Mouse (Mus musculus): ENCODE measurements around the gene Pxn.

The Pxn gene

GRCm38 (mm10) chr5:115586166-115586565 is 79.7 kb downstream of the Pxn start:
- DNase-seq: no peak

DNA sequence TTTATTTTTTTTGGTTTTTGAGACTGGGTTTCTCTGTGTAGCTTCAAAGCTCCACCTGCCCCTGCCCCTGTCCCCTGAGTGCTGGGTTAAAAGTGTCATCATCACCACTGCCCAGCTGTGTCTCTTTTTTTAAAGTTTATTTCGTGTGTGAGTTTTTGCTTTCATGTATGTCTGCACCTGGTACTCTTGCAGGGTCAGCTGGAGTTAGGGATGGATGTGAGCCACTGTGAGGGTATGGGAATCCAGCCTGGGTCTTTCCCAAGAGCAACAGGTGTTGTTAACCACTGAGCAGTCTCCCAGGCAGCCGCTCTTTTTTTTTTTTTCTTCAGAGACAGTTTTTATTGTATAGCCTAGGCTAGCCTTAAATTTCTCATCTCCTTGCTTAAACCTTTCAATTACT is 80.3 kb downstream of the Pxn start:
- no peak for DNase-seq

DNA sequence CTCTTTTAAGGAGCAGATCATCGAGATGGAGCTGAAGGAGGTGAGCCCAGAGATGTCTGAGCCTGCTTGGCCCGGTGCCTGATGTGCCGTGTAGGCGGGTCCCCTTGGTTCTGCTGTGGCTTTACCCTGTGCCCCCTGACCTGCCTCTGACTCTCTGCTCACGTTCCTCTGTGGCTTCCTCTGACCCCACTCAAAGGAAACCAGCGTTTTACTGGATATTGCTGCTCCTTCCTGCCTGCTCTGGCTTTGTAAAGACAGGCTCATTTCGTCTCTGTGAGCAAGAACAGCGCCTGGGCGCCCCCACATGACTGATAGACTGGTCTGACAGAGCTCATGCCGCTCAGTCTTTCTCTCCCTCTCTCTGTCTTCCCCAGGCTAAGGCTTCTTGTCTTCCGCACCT is 84.6 kb downstream of the Pxn start:
- DNase-seq: no peak

DNA sequence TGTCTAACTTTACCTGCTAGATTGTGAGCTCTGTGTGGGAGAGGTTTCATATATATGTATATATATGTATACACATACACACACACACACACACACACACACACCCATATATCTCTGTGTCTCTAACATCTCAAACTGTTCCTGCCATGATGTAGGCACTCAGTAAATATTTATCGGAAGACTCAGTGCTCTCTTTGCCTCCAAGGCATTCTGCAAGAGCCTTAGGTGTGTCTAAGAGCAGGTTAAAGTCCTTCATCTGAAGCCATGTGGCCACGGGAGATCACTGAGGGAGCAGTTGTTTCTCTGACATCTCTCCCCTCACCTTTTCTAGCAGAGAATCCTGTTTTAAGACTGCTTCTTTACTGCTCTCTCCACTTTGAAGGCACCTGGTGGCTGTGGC is 85.0 kb downstream of the Pxn start:
- no peak for DNase-seq

GRCm38 (mm10) chr5:115603561-115603960 is 97.1 kb downstream of the Pxn start:
- no peak for DNase-seq
